Mouse (Mus musculus) E14TG2a.4 (cell line): ENCODE results near the gene Dspp.

Experiments
- CTCF ChIP-seq: conservative IDR thresholded peaks from 2 replicates; pipeline ENCODE4 v1.5.1; 2014; ENCODE audit warnings: low read length
- POU5F1 ChIP-seq: IDR thresholded peaks from 2 replicates; pipeline ENCODE4 v1.6.1; 2014; ENCODE audit warnings: low read length, borderline replicate concordance

GRCm38 (mm10) chr5:104144057-104144456 lies 26.5 kb upstream of the Dspp start:
- no peak for TF ChIP-seq CTCF
- TF ChIP-seq POU5F1 = no peak
